Mouse (Mus musculus): Measurements from ENCODE around the gene Ptprs.
"Not testable (repeated sequence)": the region's sequence is repeated elsewhere in the genome, so short reads cannot be mapped to it uniquely, and the experiment has no call there.

Gene Ptprs

GRCm38 (mm10) chr17:56476402-56476752, at the start of gene Ptprs:
Gene Ptprs, minus strand, starts transcription at chr17:56476483.
- peak; percentile 97 for DNase-seq

DNA sequence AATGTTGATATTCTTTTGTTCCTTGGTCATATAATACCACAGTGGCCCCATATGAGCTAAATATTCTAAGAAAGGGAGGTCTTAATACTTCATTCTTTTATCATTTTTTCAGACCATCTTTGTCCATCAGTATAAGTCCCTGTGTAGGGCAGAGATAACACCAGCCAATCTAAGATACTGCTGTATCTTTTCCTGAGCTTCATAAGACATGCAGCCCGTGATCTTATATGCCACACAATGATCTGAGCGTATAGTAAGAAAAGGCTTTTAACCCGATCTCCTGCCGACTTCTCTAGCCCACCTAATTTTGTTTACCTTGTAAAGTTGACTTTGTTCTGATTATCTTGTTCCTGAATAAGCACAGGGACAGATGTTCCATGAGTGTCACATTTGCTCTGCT, 48.7 kb upstream of the Ptprs start:
- no peak for DNase-seq

GRCm38 (mm10) chr17:56522744-56523143, 46.5 kb upstream of the Ptprs start:
- DNase-seq, result no peak

GRCm38 (mm10) chr17:56515690-56516410, 39.6 kb upstream of the Ptprs start:
- DNase-seq, result peak; percentile 58

GRCm38 (mm10) chr17:56514916-56515315, 38.6 kb upstream of the Ptprs start:
- no peak for DNase-seq

GRCm38 (mm10) chr17:56514330-56514729, 38.0 kb upstream of the Ptprs start:
- DNase-seq, result no peak

- no peak for DNase-seq
These were observed 36.0 kb upstream of the Ptprs start, which contains the start of gene Znrf4 for GRCm38 (mm10) chr17:56512310-56512709. Gene Znrf4, minus strand, starts transcription at chr17:56512431.

GRCm38 (mm10) chr17:56511707-56512090, 35.4 kb upstream of the Ptprs start:
- no peak for DNase-seq

GRCm38 (mm10) chr17:56510970-56511706, 34.9 kb upstream of the Ptprs start:
- peak; percentile 33 for DNase-seq

DNA sequence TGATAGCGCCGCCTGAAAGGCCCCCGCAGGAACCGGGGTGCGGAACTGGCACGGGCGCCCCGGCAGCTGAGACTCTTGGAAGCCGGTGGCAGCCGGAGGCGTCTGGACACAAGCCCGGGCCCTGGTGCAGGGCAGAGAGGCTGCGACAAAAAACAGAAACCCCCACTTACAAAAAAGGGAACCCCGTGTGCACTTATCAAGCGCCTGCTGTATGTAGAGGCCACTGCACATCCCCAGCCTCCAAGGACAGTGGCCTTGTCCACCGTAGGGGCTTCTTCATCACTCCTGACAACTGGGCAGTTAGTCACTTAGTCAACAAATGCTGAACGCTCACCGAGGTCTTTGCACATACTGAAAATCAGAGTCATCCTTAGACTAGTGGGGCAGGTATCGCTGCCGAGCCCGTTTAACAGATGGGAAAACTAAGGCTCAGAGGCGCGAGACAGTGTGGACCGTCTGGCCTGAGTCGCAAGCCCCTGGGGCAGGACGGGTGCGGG, 34.2 kb upstream of the Ptprs start:
- no peak for DNase-seq

DNA sequence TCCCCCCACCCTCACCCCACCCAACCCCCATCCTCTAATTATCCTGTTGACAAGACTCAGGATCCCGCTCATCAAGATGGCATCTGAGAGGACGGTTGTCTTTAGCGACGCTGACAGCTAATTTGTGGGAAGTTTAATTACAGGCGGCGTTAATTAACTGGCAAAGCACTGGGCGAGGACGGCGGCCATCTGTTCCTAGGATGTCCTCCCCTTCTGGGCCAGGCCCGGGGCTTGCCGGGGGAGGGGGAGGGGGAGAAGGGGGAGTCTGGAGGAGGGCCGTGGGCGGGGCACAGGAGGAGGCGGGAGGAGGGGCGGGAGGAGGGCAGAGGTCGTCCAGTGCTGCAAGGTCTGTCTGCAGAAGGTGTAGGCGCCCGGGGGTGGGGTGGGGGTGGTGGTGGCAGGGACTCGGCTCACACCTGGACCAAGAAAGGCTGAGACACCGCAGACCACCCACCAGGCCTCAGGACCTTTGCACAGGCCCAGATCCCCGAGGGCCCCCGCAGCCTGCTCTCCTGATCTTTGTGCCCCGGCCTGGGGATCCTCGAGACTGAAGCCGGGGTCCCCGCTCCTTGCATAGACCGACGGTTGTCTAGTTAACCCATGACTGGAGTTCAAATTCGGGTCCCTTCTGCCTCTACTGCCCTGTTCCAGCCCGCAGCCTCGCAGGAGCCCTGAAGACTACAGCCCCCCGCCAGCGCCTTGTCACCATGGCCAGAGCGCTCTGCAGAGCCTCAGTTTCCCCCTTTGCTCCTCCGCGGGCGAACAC, 33.6 kb upstream of the Ptprs start:
- peak; percentile 79 for DNase-seq

- no peak for DNase-seq
These were observed 32.8 kb upstream of the Ptprs start for GRCm38 (mm10) chr17:56509021-56509640.

DNA sequence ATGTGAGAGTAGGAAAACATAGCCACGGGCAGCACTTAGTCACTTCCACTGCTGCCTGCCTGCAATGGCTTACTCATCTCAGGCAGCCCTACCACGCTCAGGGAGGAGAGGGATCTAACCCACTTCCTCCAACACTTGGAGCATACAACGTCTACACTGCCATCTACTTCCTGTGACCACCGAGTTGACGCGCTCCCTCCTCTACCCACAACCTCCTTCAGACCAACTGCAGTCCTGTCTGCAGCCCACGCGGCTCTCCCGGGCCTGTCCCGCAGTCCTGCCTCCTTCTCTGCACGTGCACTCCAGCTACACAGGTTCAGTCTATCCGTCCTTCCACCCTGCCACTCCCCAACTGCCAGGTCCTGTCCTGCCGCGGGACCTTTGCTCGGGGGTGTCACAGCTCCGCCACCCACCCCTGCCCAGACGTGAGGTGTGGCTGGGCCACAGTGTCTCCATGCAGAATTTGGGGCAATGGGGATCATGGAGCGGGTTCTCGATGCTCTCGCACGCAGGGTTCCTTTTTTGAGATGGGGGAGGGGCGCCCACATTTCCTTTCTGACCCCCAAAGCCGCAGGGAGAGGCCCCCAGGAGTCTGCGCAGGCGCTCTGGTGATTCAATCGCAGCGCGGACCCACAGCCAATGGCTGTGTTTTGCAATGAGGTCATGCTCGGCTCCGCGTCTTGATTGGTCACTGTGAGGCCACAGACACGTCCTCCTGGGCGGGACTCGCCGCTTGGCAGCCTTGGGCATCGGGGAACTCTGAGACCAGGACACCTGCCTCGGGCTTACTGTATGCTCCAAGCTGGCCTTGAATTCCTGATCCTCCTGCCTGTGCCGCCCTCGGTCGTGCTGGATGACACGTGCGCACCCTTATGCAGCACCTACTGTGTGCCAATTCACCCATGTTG, 31.1 kb upstream of the Ptprs start:
- DNase-seq, result peak; percentile 97

DNA sequence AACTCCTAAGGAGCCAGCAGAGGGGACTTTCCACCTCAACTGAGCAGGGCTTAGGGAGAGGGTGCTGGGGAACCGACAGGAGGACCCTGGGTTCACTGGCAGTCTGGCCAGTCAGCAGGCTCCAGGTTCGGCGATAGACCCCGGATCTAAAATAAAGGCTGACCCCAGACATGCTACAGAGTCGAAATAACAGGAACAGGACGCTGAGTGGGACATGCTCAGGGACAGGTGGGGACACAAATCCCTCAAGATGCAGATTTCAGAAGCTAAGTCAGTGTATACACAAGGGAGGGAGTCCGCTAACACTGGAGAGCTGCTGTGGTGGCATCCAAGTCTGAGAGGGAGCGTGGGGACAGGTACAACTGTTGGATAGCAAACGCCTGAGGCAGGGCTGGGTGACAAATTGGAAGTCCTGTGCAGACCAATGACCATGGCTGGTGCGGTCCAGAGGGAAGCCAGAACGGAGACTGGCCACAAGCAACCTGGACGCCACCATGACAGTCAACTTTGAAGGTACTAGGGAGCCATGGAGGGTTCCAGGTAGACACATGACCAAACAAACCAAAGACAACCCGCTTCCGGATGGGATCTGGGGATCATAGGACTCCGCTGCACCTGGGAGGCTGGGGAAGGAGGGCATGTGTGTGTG, 30.3 kb upstream of the Ptprs start:
- DNase-seq, result no peak

DNA sequence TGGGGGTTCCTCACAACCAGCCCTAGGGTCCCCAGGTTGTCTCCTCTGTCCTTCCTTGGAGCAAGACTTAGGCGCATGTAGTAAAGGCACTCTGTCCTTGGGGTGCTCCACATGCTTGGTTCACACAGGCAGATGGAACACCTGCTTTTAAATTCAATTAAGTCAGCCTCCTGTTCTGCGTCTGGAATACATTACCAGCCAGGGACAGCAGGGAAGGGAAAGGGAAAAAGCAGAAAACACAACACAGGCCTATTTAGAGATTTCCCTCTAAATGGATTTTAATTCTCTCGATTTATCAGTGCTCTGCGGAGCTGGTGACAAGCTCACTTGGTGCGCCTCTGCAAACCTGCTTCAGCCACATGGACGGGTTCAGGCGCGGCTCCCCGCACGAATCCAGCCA, 29.1 kb upstream of the Ptprs start:
- no peak for DNase-seq

DNA sequence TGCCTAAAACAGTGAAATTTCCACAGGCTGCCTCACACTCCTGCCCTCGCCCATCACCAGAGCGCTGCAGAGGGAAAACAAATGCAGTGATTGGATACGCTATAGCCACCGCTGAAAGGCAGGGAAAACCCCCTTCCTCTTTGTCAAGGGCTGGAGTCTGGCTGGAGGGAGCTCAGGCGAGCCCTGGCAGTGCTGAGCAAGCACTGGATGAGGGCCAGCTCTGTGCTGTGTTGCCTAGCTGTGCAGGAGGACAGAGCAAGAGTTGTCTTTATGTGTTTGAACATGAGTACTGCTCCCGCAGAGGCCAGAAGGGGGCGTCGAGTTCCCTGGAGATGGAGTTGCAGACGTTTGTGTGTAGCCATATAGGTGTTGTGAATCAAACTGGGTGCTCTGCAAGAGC, 26.2 kb upstream of the Ptprs start:
- DNase-seq, result no peak

GRCm38 (mm10) chr17:56501635-56502400, 25.5 kb upstream of the Ptprs start:
- DNase-seq, result not testable (repeated sequence)

GRCm38 (mm10) chr17:56499229-56499628, 22.9 kb upstream of the Ptprs start:
- no peak for DNase-seq

- DNase-seq, result no peak
These were observed 18.2 kb upstream of the Ptprs start for GRCm38 (mm10) chr17:56494480-56494879.

GRCm38 (mm10) chr17:56493841-56494240, 17.6 kb upstream of the Ptprs start:
- DNase-seq, result no peak
